Mouse (Mus musculus) cerebellum, adult 9-11 months (tissue): Measurements from ENCODE around the gene Bscl2.

Experiments used
- DNase-seq: peaks from one replicate; pipeline ENCODE4 v3.0.0; 2022

The Bscl2 gene

GRCm38 (mm10) chr19:8837251-8837791 is at the start of gene Bscl2:
Gene Bscl2 (plus strand): TSS chr19:8837467.
- peak; percentile 90 for DNase-seq

GRCm38 (mm10) chr19:8788521-8788920 is 48.7 kb upstream of the Bscl2 start:
- DNase-seq, result no peak

GRCm38 (mm10) chr19:8789171-8789570 is 48.1 kb upstream of the Bscl2 start:
- DNase-seq, result no peak

- DNase-seq, result no peak
These were observed 47.1 kb upstream of the Bscl2 start for GRCm38 (mm10) chr19:8790171-8790570.

GRCm38 (mm10) chr19:8798264-8798946 is 38.9 kb upstream of the Bscl2 start, which contains the start of gene Polr2g:
Gene Polr2g (minus strand): TSS chr19:8798577.
- peak; percentile 92 for DNase-seq

GRCm38 (mm10) chr19:8798947-8799315 is 38.3 kb upstream of the Bscl2 start:
- DNase-seq, result no peak

- DNase-seq, result peak; percentile 98
These were observed 35.0 kb upstream of the Bscl2 start, which contains the start of gene Zbtb3 for GRCm38 (mm10) chr19:8802130-8802821. Gene Zbtb3 (plus strand): TSS chr19:8802555.

- no peak for DNase-seq
These were observed 34.0 kb upstream of the Bscl2 start for GRCm38 (mm10) chr19:8803204-8803780.

- no peak for DNase-seq
These were observed 33.2 kb upstream of the Bscl2 start for GRCm38 (mm10) chr19:8803879-8804660.

- no peak for DNase-seq
These were observed 30.5 kb upstream of the Bscl2 start for GRCm38 (mm10) chr19:8806810-8807209.

- DNase-seq, result no peak
These were observed 21.5 kb upstream of the Bscl2 start for GRCm38 (mm10) chr19:8815812-8816211.

- no peak for DNase-seq
These were observed 20.3 kb upstream of the Bscl2 start for GRCm38 (mm10) chr19:8817001-8817400.

GRCm38 (mm10) chr19:8818301-8818798 is 18.9 kb upstream of the Bscl2 start:
- peak; percentile 49 for DNase-seq

GRCm38 (mm10) chr19:8818801-8819595 is 18.3 kb upstream of the Bscl2 start, which contains the start of gene Ttc9c:
Gene Ttc9c (minus strand): TSS chr19:8819333.
- DNase-seq, result peak; percentile 99

- DNase-seq, result peak; percentile 99
These were observed 17.5 kb upstream of the Bscl2 start, which contains the start of gene Hnrnpul2 for GRCm38 (mm10) chr19:8819596-8820423. Gene Hnrnpul2 (plus strand): TSS chr19:8820010.

- DNase-seq, result no peak
These were observed 16.8 kb upstream of the Bscl2 start for GRCm38 (mm10) chr19:8820424-8820956.

- no peak for DNase-seq
These were observed 16.1 kb upstream of the Bscl2 start for GRCm38 (mm10) chr19:8821146-8821545.

GRCm38 (mm10) chr19:8822696-8823095 is 14.6 kb upstream of the Bscl2 start:
- peak; percentile 71 for DNase-seq

GRCm38 (mm10) chr19:8829660-8830059 is 7.6 kb upstream of the Bscl2 start, which contains the start of gene AC129217.1:
Gene AC129217.1 (plus strand): TSS chr19:8829773.
- no peak for DNase-seq

- no peak for DNase-seq
These were observed 6.6 kb upstream of the Bscl2 start for GRCm38 (mm10) chr19:8830664-8831063.
